Mouse (Mus musculus): Measurements from ENCODE around the gene Minos1. TPM values are rescaled to one million over a fixed set of nuclear protein-coding genes. Genes with fewer than 3 reads are reported as not detected.

The Minos1 gene
- polyA plus RNA-seq (2014; fragmentation: Nextera tagmentation; extraction: Ambion mirVana): 649 and 675 TPM in 2 replicates

GRCm38 (mm10) chr4:139130701-139131549 is at the start of gene Minos1:
Gene Minos1, minus strand, starts transcription at chr4:139131113.
- peak within 1 kb of the TSS; percentile 87 for H3K9ac ChIP-seq (ENCODE audit: low read depth, low read length)
- under 1% methylated on average over 61 of the region's 63 CpGs for WGBS (ENCODE audit: insufficient replicate concordance)

GRCm38 (mm10) chr4:139179731-139180625 is 49.1 kb upstream of the Minos1 start:
- Histone ChIP-seq H3K9ac (ENCODE audit: low read depth, low read length) (no peak overlapping the region), H3K4me1 (ENCODE audit: control insufficient read depth, insufficient read depth, low read length) (no peaks in the 10 kb centered on the region; the same call in 1 of the 2 replicates), H3K9me3 (replicated peaks; ENCODE audit: control insufficient read depth, low read length) (peaks cover 3% of the 10 kb centered on the region), H3K4me2 (no peak overlapping the region), H3K4me3 (ENCODE audit: low read depth, low read length) (no peak overlapping the region), H3K27me3 (ENCODE audit: control insufficient read depth, insufficient read depth, low read length) (no peaks in the 10 kb centered on the region), H3K27ac (ENCODE audit: low read depth, low read length) (peak overlapping the region; percentile 22; the same call in 1 of the 2 replicates), H3K36me3 (ENCODE audit: control insufficient read depth, insufficient read depth, low read length) (no peaks in the 10 kb centered on the region)
- no peak; the same call in 1 of the 2 replicates for ATAC-seq (replicated peaks; ENCODE audit: insufficient number of reproducible peaks, low FRiP score, low TSS enrichment)
- WGBS (ENCODE audit: insufficient replicate concordance): 48% methylated on average over 17 of the region's 17 CpGs

More at GRCm38 (mm10) chr4:139130701-139131549, at the start of gene Minos1:
- peak; percentile 95 for ATAC-seq (replicated peaks; ENCODE audit: insufficient number of reproducible peaks, low FRiP score, low TSS enrichment)
- H3K4me1 ChIP-seq (ENCODE audit: control insufficient read depth, insufficient read depth, low read length): peaks cover 15% of the 10 kb centered on the region
- peak within 1 kb of the TSS; percentile 66 for H3K4me2 ChIP-seq
- H3K36me3 ChIP-seq (ENCODE audit: control insufficient read depth, insufficient read depth, low read length): peaks cover 5% of the 10 kb centered on the region; the same call in 1 of the 2 replicates
- peak within 1 kb of the TSS; percentile 90 for H3K27ac ChIP-seq (ENCODE audit: low read depth, low read length)
- H3K4me3 ChIP-seq (ENCODE audit: low read depth, low read length): peak within 1 kb of the TSS; percentile 81
- H3K9me3 ChIP-seq (replicated peaks; ENCODE audit: control insufficient read depth, low read length): 0 out of 2 replicates have a peak, but pooled peaks cover 4% of the 10 kb centered on the region
- H3K27me3 ChIP-seq (ENCODE audit: control insufficient read depth, insufficient read depth, low read length): no peaks in the 10 kb centered on the region

GRCm38 (mm10) chr4:139179218-139179617 is 48.3 kb upstream of the Minos1 start:
- no peaks in the 10 kb centered on the region; the same call in 1 of the 2 replicates for H3K4me1 ChIP-seq (ENCODE audit: control insufficient read depth, insufficient read depth, low read length)
- WGBS (ENCODE audit: insufficient replicate concordance): 82% methylated on average over 2 of the region's 2 CpGs
- no peak for ATAC-seq (replicated peaks; ENCODE audit: insufficient number of reproducible peaks, low FRiP score, low TSS enrichment)
- H3K9ac ChIP-seq (ENCODE audit: low read depth, low read length): no peak overlapping the region
- H3K4me2 ChIP-seq: no peak overlapping the region
- no peak overlapping the region for H3K27ac ChIP-seq (ENCODE audit: low read depth, low read length)
- no peaks in the 10 kb centered on the region for H3K36me3 ChIP-seq (ENCODE audit: control insufficient read depth, insufficient read depth, low read length)
- no peak overlapping the region for H3K4me3 ChIP-seq (ENCODE audit: low read depth, low read length)
- peaks cover 3% of the 10 kb centered on the region for H3K9me3 ChIP-seq (replicated peaks; ENCODE audit: control insufficient read depth, low read length)
- no peaks in the 10 kb centered on the region for H3K27me3 ChIP-seq (ENCODE audit: control insufficient read depth, insufficient read depth, low read length)

GRCm38 (mm10) chr4:139178377-139178776 is 47.5 kb upstream of the Minos1 start:
- Histone ChIP-seq H3K4me1 (ENCODE audit: control insufficient read depth, insufficient read depth, low read length) (no peaks in the 10 kb centered on the region; the same call in 1 of the 2 replicates), H3K9ac (ENCODE audit: low read depth, low read length) (no peak overlapping the region), H3K36me3 (ENCODE audit: control insufficient read depth, insufficient read depth, low read length) (no peaks in the 10 kb centered on the region), H3K4me3 (ENCODE audit: low read depth, low read length) (no peak overlapping the region), H3K9me3 (replicated peaks; ENCODE audit: control insufficient read depth, low read length) (peaks cover 3% of the 10 kb centered on the region), H3K4me2 (no peak overlapping the region), H3K27ac (ENCODE audit: low read depth, low read length) (no peak overlapping the region), H3K27me3 (ENCODE audit: control insufficient read depth, insufficient read depth, low read length) (no peaks in the 10 kb centered on the region)
- ATAC-seq (replicated peaks; ENCODE audit: insufficient number of reproducible peaks, low FRiP score, low TSS enrichment): no peak
- 95% methylated on average over 11 of the region's 11 CpGs for WGBS (ENCODE audit: insufficient replicate concordance)

GRCm38 (mm10) chr4:139177921-139178320 is 47.0 kb upstream of the Minos1 start:
- no peak overlapping the region for H3K4me2 ChIP-seq
- no peaks in the 10 kb centered on the region; the same call in 1 of the 2 replicates for H3K4me1 ChIP-seq (ENCODE audit: control insufficient read depth, insufficient read depth, low read length)
- H3K27me3 ChIP-seq (ENCODE audit: control insufficient read depth, insufficient read depth, low read length): no peaks in the 10 kb centered on the region
- H3K27ac ChIP-seq (ENCODE audit: low read depth, low read length): no peak overlapping the region
- peaks cover 3% of the 10 kb centered on the region for H3K9me3 ChIP-seq (replicated peaks; ENCODE audit: control insufficient read depth, low read length)
- H3K4me3 ChIP-seq (ENCODE audit: low read depth, low read length): no peak overlapping the region
- H3K9ac ChIP-seq (ENCODE audit: low read depth, low read length): no peak overlapping the region
- ATAC-seq (replicated peaks; ENCODE audit: insufficient number of reproducible peaks, low FRiP score, low TSS enrichment): no peak
- H3K36me3 ChIP-seq (ENCODE audit: control insufficient read depth, insufficient read depth, low read length): no peaks in the 10 kb centered on the region
- whole genome bisulfite sequencing (ENCODE audit: insufficient replicate concordance): 88% methylated on average over 3 of the region's 3 CpGs

- ATAC-seq (replicated peaks; ENCODE audit: insufficient number of reproducible peaks, low FRiP score, low TSS enrichment): no peak
- Histone ChIP-seq H3K4me2 (no peak overlapping the region), H3K27ac (ENCODE audit: low read depth, low read length) (no peak overlapping the region), H3K4me3 (ENCODE audit: low read depth, low read length) (no peak overlapping the region), H3K36me3 (ENCODE audit: control insufficient read depth, insufficient read depth, low read length) (no peaks in the 10 kb centered on the region), H3K4me1 (ENCODE audit: control insufficient read depth, insufficient read depth, low read length) (no peaks in the 10 kb centered on the region; the same call in 1 of the 2 replicates), H3K9ac (ENCODE audit: low read depth, low read length) (no peak overlapping the region), H3K27me3 (ENCODE audit: control insufficient read depth, insufficient read depth, low read length) (no peaks in the 10 kb centered on the region), H3K9me3 (replicated peaks; ENCODE audit: control insufficient read depth, low read length) (peaks cover 3% of the 10 kb centered on the region)
- WGBS (ENCODE audit: insufficient replicate concordance): 59% methylated on average over 6 of the region's 6 CpGs
These were observed 45.1 kb upstream of the Minos1 start for GRCm38 (mm10) chr4:139176023-139176422.

- WGBS (ENCODE audit: insufficient replicate concordance): 60% methylated on average over 20 of the region's 20 CpGs
- Histone ChIP-seq H3K4me3 (ENCODE audit: low read depth, low read length) (no peak overlapping the region), H3K9ac (ENCODE audit: low read depth, low read length) (no peak overlapping the region), H3K9me3 (replicated peaks; ENCODE audit: control insufficient read depth, low read length) (peaks cover 3% of the 10 kb centered on the region), H3K36me3 (ENCODE audit: control insufficient read depth, insufficient read depth, low read length) (no peaks in the 10 kb centered on the region), H3K4me1 (ENCODE audit: control insufficient read depth, insufficient read depth, low read length) (no peaks in the 10 kb centered on the region; the same call in 1 of the 2 replicates), H3K27ac (ENCODE audit: low read depth, low read length) (no peak overlapping the region), H3K27me3 (ENCODE audit: control insufficient read depth, insufficient read depth, low read length) (no peaks in the 10 kb centered on the region), H3K4me2 (no peak overlapping the region)
- no peak for ATAC-seq (replicated peaks; ENCODE audit: insufficient number of reproducible peaks, low FRiP score, low TSS enrichment)
These were observed 44.4 kb upstream of the Minos1 start for GRCm38 (mm10) chr4:139175061-139175971.
